10 mouse cellular contexts compared by ENCODE assay signal in genomic region chr17:10378467-10379175, GRCm38 (mm10). TPM values are rescaled to one million over a fixed set of nuclear protein-coding genes. Genes with fewer than 3 reads are reported as not detected.
DNase-seq lines count a peak whose midpoint lies in the region; ATAC-seq lines count a peak whose summit lies in the region.
"Had no signal": no experiment of that assay in that cellular context is flagged by ENCODE, and none has a peak within 500 bp of the region (broad histone marks: within the 10 kb centered on the region; RNA-seq: fewer than 3 reads in every experiment).

No protein-coding gene starts in this region.

- H3K9ac ChIP-seq in limb, embryonic 13.5 days: no peak overlapping the region
- H3K9ac ChIP-seq in stomach, embryonic 15.5 days: no peak overlapping the region
- H3K9ac ChIP-seq: neural tube, embryonic 12.5 days had no signal

- ATAC-seq in limb, embryonic 13.5 days (ENCODE audit: low FRiP score, low read depth): peak; percentile 32; the same call in 1 of the 2 replicates
- peak; percentile 42; the same call in 1 of the 2 replicates for ATAC-seq in stomach, embryonic 15.5 days (ENCODE audit: insufficient read depth, low FRiP score, low read depth)
- ATAC-seq in monocyte, adult 5-6 weeks (replicated peaks; ENCODE audit: insufficient number of reproducible peaks, low FRiP score, low TSS enrichment, poor library complexity, severe bottlenecking): no peak

- H3K9me3 ChIP-seq in limb, embryonic 13.5 days: no peaks in the 10 kb centered on the region
- no peaks in the 10 kb centered on the region for H3K9me3 ChIP-seq in limb, embryonic 10.5 days (replicated peaks)
- no peaks in the 10 kb centered on the region for H3K9me3 ChIP-seq in stomach, embryonic 15.5 days
- H3K9me3 ChIP-seq: neural tube, embryonic 12.5 days had no signal

- no peak overlapping the region for H3K27ac ChIP-seq in limb, embryonic 13.5 days
- H3K27ac ChIP-seq in limb, embryonic 10.5 days: no peak overlapping the region
- H3K27ac ChIP-seq in stomach, embryonic 15.5 days: no peak overlapping the region
- H3K27ac ChIP-seq: macrophage; neural tube, embryonic 12.5 days had no signal

- no peak overlapping the region for H3K4me2 ChIP-seq in limb, embryonic 13.5 days (replicated peaks)
- H3K4me2 ChIP-seq in stomach, embryonic 15.5 days: no peak overlapping the region
- H3K4me2 ChIP-seq: neural tube, embryonic 12.5 days had no signal

- H3K4me3 ChIP-seq in limb, embryonic 13.5 days: no peak overlapping the region
- H3K4me3 ChIP-seq in limb, embryonic 10.5 days: no peak overlapping the region
- no peak overlapping the region for H3K4me3 ChIP-seq in stomach, embryonic 15.5 days (replicated peaks)
- H3K4me3 ChIP-seq: neural tube, embryonic 12.5 days had no signal

- intact Hi-C loops in gastrocnemius, postnatal 14 days (cut with DNase I; ENCODE audit: low total_unique reads): no loop called here
- intact Hi-C loops in heart, postnatal 10 days (cut with DNase I): no loop called here

- no peaks in the 10 kb centered on the region for H3K36me3 ChIP-seq in limb, embryonic 13.5 days
- H3K36me3 ChIP-seq in limb, embryonic 10.5 days: no peaks in the 10 kb centered on the region
- H3K36me3 ChIP-seq in stomach, embryonic 15.5 days: no peaks in the 10 kb centered on the region
- H3K36me3 ChIP-seq: neural tube, embryonic 12.5 days had no signal

- peaks cover 16% of the 10 kb centered on the region for H3K4me1 ChIP-seq in limb, embryonic 13.5 days
- H3K4me1 ChIP-seq in limb, embryonic 10.5 days: peaks cover 10% of the 10 kb centered on the region
- H3K4me1 ChIP-seq in stomach, embryonic 15.5 days: no peaks in the 10 kb centered on the region

- no peak for DNase-seq in limb, embryonic 10.5 days (ENCODE audit: low spot score)
- DNase-seq in gastrocnemius, postnatal 14 days: peak; percentile 61
- DNase-seq in heart, postnatal 10 days: peak; percentile 82 to 87
- DNase-seq in adrenal gland, adult 2 months: no peak
- no peak for DNase-seq in adrenal gland, adult 8-10 months

- H3K27me3 ChIP-seq in limb, embryonic 13.5 days: peaks cover 4% of the 10 kb centered on the region; the same call in 1 of the 2 replicates
- no peaks in the 10 kb centered on the region for H3K27me3 ChIP-seq in limb, embryonic 10.5 days (ENCODE audit: low read depth, poor library complexity, severe bottlenecking)
- no peaks in the 10 kb centered on the region for H3K27me3 ChIP-seq in stomach, embryonic 15.5 days (replicated peaks)
- H3K27me3 ChIP-seq: neural tube, embryonic 12.5 days had no signal

- WGBS in limb, embryonic 13.5 days: 60% methylated on average over 10 of the region's 10 CpGs
- 82% methylated on average over 10 of the region's 10 CpGs for WGBS in limb, embryonic 10.5 days
- WGBS in stomach, embryonic 15.5 days: 63% methylated on average over 10 of the region's 10 CpGs

RNA-seq across cellular contexts. Expression of gene Qk, which starts 59.0 kb away (rescaled TPM):
- polyA plus RNA-seq in limb, embryonic 13.5 days (2015; fragmentation: Nextera tagmentation; extraction: Ambion mirVana): 34.4 and 35.7 TPM in 2 replicates
- polyA plus RNA-seq in limb, embryonic 10.5 days (2016; fragmentation: Nextera tagmentation; extraction: Ambion mirVana): 23.9 and 24.2 TPM in 2 replicates
- 100 to 1,000 TPM; 209 to 220 TPM for total RNA-seq in gastrocnemius, postnatal 14 days (2021)
- total RNA-seq in heart, postnatal 10 days (2021): 100 to 1,000 TPM; 548 to 551 TPM
- polyA plus RNA-seq in stomach, embryonic 15.5 days (2015; fragmentation: Nextera tagmentation; extraction: Ambion mirVana): 17.2 and 19.1 TPM in 2 replicates
- 100 to 1,000 TPM; 221 to 236 TPM for total RNA-seq in adrenal gland, adult 2 months (2021)
- 61.6 and 97.6 TPM in 2 replicates for polyA plus RNA-seq in adrenal gland, adult 2 months (2012; rRNA removed)
- 117 to 144 TPM (median 122 TPM) in 3 replicates for total RNA-seq in monocyte, adult 5-6 weeks (2017)
- total RNA-seq in adrenal gland, adult 8-10 months (2022): 100 to 1,000 TPM; 121 to 231 (median 200) TPM

Comparison
In these comparisons a context has a peak if more than half of its experiments do, and no peak if none do; other contexts are left out.
1. DNase-seq: peak in gastrocnemius, postnatal 14 days (single experiment) and heart, postnatal 10 days (2 of 2); none in limb, embryonic 10.5 days (single experiment), adrenal gland, adult 2 months (single experiment) and adrenal gland, adult 8-10 months (single experiment).